Mouse (Mus musculus): ENCODE measurements at regions not wholly inside any gene's neighbourhood (a gene's known extent, or its start where the extent isn't known, plus 50 kb on each side); places are given as distances from the start of the nearest gene placed in this dataset.
A peak's percentile ranks its signal among the peaks of the same experiment; 100 is the strongest.
"Not testable (repeated sequence)": the region's sequence is repeated elsewhere in the genome, so short reads cannot be mapped to it uniquely, and the experiment has no call there.

DNA sequence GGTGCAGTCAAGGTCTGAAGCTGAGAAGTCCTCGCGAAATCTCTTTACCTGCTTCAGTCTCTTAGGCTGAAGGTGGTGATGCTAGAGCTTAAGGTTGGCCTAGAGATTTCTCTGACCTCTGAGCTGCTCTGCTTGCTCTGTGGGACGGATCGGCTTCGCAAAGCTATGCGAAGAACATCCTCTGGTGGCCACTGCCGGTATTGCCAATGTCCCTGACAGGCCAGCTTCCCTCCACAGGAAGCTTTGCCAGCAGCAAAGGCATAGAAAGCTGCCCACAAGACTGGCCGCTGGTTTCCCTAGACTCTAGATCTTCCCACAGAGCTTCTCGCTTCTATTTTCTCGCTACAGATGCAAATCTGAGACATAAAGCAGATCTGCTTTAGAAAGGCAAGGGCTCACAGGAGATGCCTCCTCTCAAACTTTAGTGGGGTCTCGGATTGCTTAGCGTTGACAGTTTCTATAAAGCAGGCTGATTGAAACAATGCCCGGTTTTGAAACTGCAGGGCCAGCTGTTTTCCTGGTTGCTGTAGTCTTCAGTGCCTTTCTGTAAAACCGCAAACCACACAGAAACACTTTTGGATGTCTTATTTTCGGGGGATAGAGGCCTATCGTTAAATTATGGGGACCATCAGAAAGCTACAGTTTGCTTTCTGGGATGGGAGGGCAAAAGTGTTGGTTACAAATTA lies 153.7 kb downstream of the Car8 start:
- H3K4me2 ChIP-seq: no peak overlapping the region
- no peak overlapping the region for H3K4me3 ChIP-seq (replicated peaks)
- H3K36me3 ChIP-seq: no peaks in the 10 kb centered on the region
- no peak overlapping the region for H3K9ac ChIP-seq
- H3K4me1 ChIP-seq (replicated peaks): no peaks in the 10 kb centered on the region
- peak; percentile 11 for DNase-seq
- WGBS (ENCODE audit: insufficient replicate concordance): 20% methylated on average over 16 of the region's 16 CpGs
- no peak for ATAC-seq (ENCODE audit: low read depth)
- no peaks in the 10 kb centered on the region for H3K27me3 ChIP-seq
- no peak overlapping the region for H3K27ac ChIP-seq
- no peaks in the 10 kb centered on the region for H3K9me3 ChIP-seq (replicated peaks)

- Histone ChIP-seq H3K36me3 (no peaks in the 10 kb centered on the region), H3K9me3 (replicated peaks) (no peaks in the 10 kb centered on the region), H3K4me2 (no peak overlapping the region), H3K27me3 (no peaks in the 10 kb centered on the region), H3K9ac (no peak overlapping the region), H3K27ac (no peak overlapping the region), H3K4me3 (replicated peaks) (no peak overlapping the region), H3K4me1 (replicated peaks) (no peaks in the 10 kb centered on the region)
- DNase-seq (no peak), ATAC-seq (ENCODE audit: low read depth) (no peak)
- 51% methylated on average over 4 of the region's 4 CpGs for WGBS (ENCODE audit: insufficient replicate concordance)
Measured at GRCm38 (mm10) chr4:8079349-8079748, 159.5 kb downstream of the Car8 start.

GRCm38 (mm10) chr4:8072989-8073573 lies 165.8 kb downstream of the Car8 start:
- Histone ChIP-seq H3K27ac (no peak overlapping the region), H3K9ac (no peak overlapping the region), H3K9me3 (replicated peaks) (no peaks in the 10 kb centered on the region), H3K4me3 (replicated peaks) (no peak overlapping the region), H3K4me2 (no peak overlapping the region), H3K27me3 (no peaks in the 10 kb centered on the region), H3K36me3 (no peaks in the 10 kb centered on the region), H3K4me1 (replicated peaks) (no peaks in the 10 kb centered on the region)
- DNase-seq (no peak), ATAC-seq (ENCODE audit: low read depth) (no peak)
- WGBS (ENCODE audit: insufficient replicate concordance): 78% methylated on average over 6 of the region's 6 CpGs

GRCm38 (mm10) chr4:8070693-8071092 lies 168.1 kb downstream of the Car8 start:
- not testable (repeated sequence) for H3K9me3 ChIP-seq (replicated peaks); DNase-seq; H3K4me1 ChIP-seq (replicated peaks); H3K9ac ChIP-seq; H3K36me3 ChIP-seq; ATAC-seq (ENCODE audit: low read depth); H3K27me3 ChIP-seq; H3K27ac ChIP-seq; H3K4me3 ChIP-seq (replicated peaks); H3K4me2 ChIP-seq

GRCm38 (mm10) chr4:8068086-8068485 lies 170.8 kb downstream of the Car8 start:
- H3K4me3 ChIP-seq (replicated peaks): no peak overlapping the region
- H3K27ac ChIP-seq: no peak overlapping the region
- 20% methylated on average over 2 of the region's 2 CpGs for WGBS (ENCODE audit: insufficient replicate concordance)
- no peaks in the 10 kb centered on the region for H3K9me3 ChIP-seq (replicated peaks)
- H3K4me1 ChIP-seq (replicated peaks): no peaks in the 10 kb centered on the region
- DNase-seq (no peak), ATAC-seq (ENCODE audit: low read depth) (no peak)
- no peaks in the 10 kb centered on the region for H3K27me3 ChIP-seq
- H3K36me3 ChIP-seq: no peaks in the 10 kb centered on the region
- H3K4me2 ChIP-seq: no peak overlapping the region
- no peak overlapping the region for H3K9ac ChIP-seq

DNA sequence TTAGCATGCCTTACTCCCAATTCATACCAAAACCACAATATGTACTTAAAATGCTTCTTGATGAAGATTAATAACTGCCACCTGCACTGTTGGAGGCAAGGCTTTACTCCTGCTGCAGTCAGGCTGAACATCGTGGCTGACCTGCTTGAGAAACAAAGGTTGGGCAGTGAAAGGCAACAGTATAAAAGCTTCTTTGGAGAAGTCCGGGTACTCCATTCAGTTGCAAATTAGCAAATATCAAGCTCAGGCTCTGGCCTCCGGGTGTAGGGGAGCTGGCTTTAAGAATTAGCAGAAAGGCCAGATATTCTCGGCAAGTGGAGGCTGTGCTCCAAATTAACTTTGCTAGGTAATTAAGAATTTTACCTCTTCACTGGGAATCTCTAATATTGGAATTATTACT lies 197.1 kb downstream of the Car8 start:
- 71% methylated on average over 4 of the region's 4 CpGs for WGBS (ENCODE audit: insufficient replicate concordance)
- no peak overlapping the region for H3K9ac ChIP-seq
- no peaks in the 10 kb centered on the region; the same call in 1 of the 2 replicates for H3K9me3 ChIP-seq (replicated peaks)
- H3K4me3 ChIP-seq (replicated peaks): no peak overlapping the region
- no peak overlapping the region for H3K27ac ChIP-seq
- H3K27me3 ChIP-seq: no peaks in the 10 kb centered on the region
- H3K4me2 ChIP-seq: no peak overlapping the region
- no peaks in the 10 kb centered on the region for H3K36me3 ChIP-seq
- H3K4me1 ChIP-seq (replicated peaks): no peaks in the 10 kb centered on the region
- no peak for DNase-seq
- ATAC-seq (ENCODE audit: low read depth): no peak

GRCm38 (mm10) chr4:8037863-8038262 lies 201.0 kb downstream of the Car8 start:
- Histone ChIP-seq H3K36me3 (no peaks in the 10 kb centered on the region), H3K4me2 (no peak overlapping the region), H3K27ac (no peak overlapping the region), H3K9ac (no peak overlapping the region), H3K4me3 (replicated peaks) (no peak overlapping the region), H3K9me3 (replicated peaks) (no peaks in the 10 kb centered on the region; the same call in 1 of the 2 replicates), H3K27me3 (no peaks in the 10 kb centered on the region), H3K4me1 (replicated peaks) (no peaks in the 10 kb centered on the region)
- ATAC-seq (ENCODE audit: low read depth) (no peak), DNase-seq (no peak)
- 56% methylated on average over 1 of the region's 1 CpGs for WGBS (ENCODE audit: insufficient replicate concordance)

GRCm38 (mm10) chr4:8033402-8033801 lies 205.4 kb downstream of the Car8 start:
- not testable (repeated sequence) for H3K4me3 ChIP-seq (replicated peaks); H3K9ac ChIP-seq; ATAC-seq (ENCODE audit: low read depth); DNase-seq; H3K4me1 ChIP-seq (replicated peaks); H3K4me2 ChIP-seq; H3K36me3 ChIP-seq; H3K27me3 ChIP-seq; H3K9me3 ChIP-seq (replicated peaks); H3K27ac ChIP-seq
- WGBS (ENCODE audit: insufficient replicate concordance): 44% methylated on average over 1 of the region's 1 CpGs

DNA sequence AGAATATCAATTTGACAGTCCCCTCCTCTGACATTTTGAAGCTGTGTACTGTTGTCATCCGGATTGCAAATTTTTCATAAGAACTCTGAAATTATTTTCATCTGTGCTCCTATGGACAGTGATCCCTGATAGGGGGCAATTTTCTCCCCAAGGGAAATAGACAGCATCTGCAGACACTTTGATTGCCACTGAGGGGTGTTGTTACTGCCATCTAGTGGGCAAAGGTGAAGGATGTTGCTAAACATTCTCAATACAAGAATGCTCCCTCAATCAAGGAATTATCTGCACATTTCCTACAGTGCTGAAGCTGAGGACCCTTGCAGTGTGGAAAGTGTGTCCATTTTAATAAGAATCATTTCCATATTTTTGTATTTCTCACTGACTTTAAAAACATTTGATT lies 233.7 kb downstream of the Car8 start:
- Histone ChIP-seq H3K27ac (no peak overlapping the region), H3K4me1 (replicated peaks) (no peaks in the 10 kb centered on the region), H3K4me2 (no peak overlapping the region), H3K9ac (no peak overlapping the region), H3K9me3 (replicated peaks) (no peaks in the 10 kb centered on the region), H3K36me3 (no peaks in the 10 kb centered on the region), H3K4me3 (replicated peaks) (no peak overlapping the region), H3K27me3 (no peaks in the 10 kb centered on the region)
- 11% methylated on average over 1 of the region's 1 CpGs for WGBS (ENCODE audit: insufficient replicate concordance)
- ATAC-seq (ENCODE audit: low read depth) (no peak), DNase-seq (no peak)

DNA sequence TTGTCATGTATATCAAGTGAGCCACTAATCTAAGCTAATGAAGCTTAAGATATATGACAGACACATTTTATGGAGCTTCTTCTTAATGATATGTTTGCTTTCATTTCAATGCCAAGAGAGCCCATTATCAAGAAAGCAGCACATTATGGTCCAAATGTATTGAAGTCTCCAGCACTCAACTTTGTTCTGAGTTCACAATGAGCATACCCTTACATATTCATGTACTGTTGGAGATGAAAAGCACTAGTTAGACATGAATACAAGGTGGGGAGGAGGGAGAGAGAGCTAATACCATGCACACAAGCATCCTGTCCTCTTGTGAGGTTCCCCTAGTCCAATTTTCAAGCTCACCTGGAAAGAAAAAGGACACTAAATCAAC lies 241.3 kb downstream of the Car8 start:
- DNase-seq: no peak

GRCm38 (mm10) chr4:7996923-7997574 lies 241.8 kb downstream of the Car8 start:
- H3K4me2 ChIP-seq: no peak overlapping the region
- no peaks in the 10 kb centered on the region for H3K9me3 ChIP-seq (replicated peaks)
- DNase-seq (no peak), ATAC-seq (ENCODE audit: low read depth) (no peak)
- H3K4me1 ChIP-seq (replicated peaks): no peaks in the 10 kb centered on the region
- H3K36me3 ChIP-seq: no peaks in the 10 kb centered on the region
- no peak overlapping the region for H3K4me3 ChIP-seq (replicated peaks)
- no peak overlapping the region for H3K9ac ChIP-seq
- WGBS (ENCODE audit: insufficient replicate concordance): 55% methylated on average over 6 of the region's 6 CpGs
- no peak overlapping the region for H3K27ac ChIP-seq
- H3K27me3 ChIP-seq: no peaks in the 10 kb centered on the region

More for the DNA sequence above, 241.3 kb downstream of the Car8 start:
- Histone ChIP-seq H3K4me3 (replicated peaks) (no peak overlapping the region), H3K27ac (no peak overlapping the region), H3K4me1 (replicated peaks) (no peaks in the 10 kb centered on the region), H3K4me2 (no peak overlapping the region), H3K9me3 (replicated peaks) (no peaks in the 10 kb centered on the region), H3K36me3 (no peaks in the 10 kb centered on the region), H3K27me3 (no peaks in the 10 kb centered on the region), H3K9ac (no peak overlapping the region)
- no peak for ATAC-seq (ENCODE audit: low read depth)

DNA sequence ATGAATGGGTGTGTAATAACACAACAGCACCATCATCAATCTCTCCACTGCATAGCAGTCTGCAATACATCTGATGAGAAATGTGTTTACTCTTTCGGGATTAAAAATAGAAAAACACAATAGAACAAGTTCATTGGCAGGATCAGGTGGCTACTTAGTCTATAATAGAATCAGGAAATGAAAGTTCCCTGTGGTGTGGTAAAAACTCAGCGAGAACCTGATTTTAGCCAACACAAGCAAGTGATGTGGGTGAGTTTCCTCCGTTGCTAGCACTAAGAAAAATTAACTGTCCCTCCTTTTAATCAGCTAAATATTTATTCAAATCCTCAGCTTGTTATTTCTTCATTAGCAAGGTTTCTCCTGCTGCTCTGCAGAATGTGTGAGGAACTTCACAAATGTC lies 245.9 kb downstream of the Car8 start:
- Histone ChIP-seq H3K4me3 (replicated peaks) (no peak overlapping the region), H3K27ac (no peak overlapping the region), H3K9me3 (replicated peaks) (no peaks in the 10 kb centered on the region), H3K4me1 (replicated peaks) (no peaks in the 10 kb centered on the region), H3K27me3 (no peaks in the 10 kb centered on the region), H3K36me3 (no peaks in the 10 kb centered on the region), H3K4me2 (no peak overlapping the region), H3K9ac (no peak overlapping the region)
- 43% methylated on average over 3 of the region's 3 CpGs for WGBS (ENCODE audit: insufficient replicate concordance)
- ATAC-seq (ENCODE audit: low read depth): no peak
- no peak for DNase-seq

All from liver, embryonic 13.5 days (tissue).